Mouse (Mus musculus) midbrain, embryonic 10.5 days (tissue): ENCODE results near the gene Hist2h2be. TPM values are rescaled to one million over a fixed set of nuclear protein-coding genes. Genes with fewer than 3 reads are reported as not detected.
A peak's percentile ranks its signal among the peaks of the same experiment; 100 is the strongest.
"Not testable (repeated sequence)": the region's sequence is repeated elsewhere in the genome, so short reads cannot be mapped to it uniquely, and the experiment has no call there.

Source experiments
- DNase-seq: peaks from one replicate; pipeline ENCODE4 v3.0.0-alpha.2; 2017; ENCODE audit warnings: low spot score
- H3K27ac ChIP-seq: fragments of 300-500 bp; sonication (generic); replicated peaks from 2 replicates; pipeline ENCODE4 v1.5.1; 2016; ENCODE audit warnings: mild to moderate bottlenecking
- H3K27me3 ChIP-seq: fragments of 300-500 bp; sonication (generic); 2 replicates; pipeline ENCODE4 v1.6.1; 2016; ENCODE audit warnings: low read depth, mild to moderate bottlenecking; ENCODE audit not compliant: poor library complexity, severe bottlenecking
- H3K36me3 ChIP-seq: fragments of 300-500 bp; sonication (generic); 2 replicates; pipeline ENCODE4 v1.6.1; 2016; ENCODE audit warnings: mild to moderate bottlenecking, moderate library complexity
- H3K4me1 ChIP-seq: fragments of 300-500 bp; sonication (generic); 2 replicates; pipeline ENCODE4 v1.6.1; 2016
- H3K4me3 ChIP-seq: fragments of 300-500 bp; sonication (generic); 2 replicates; pipeline ENCODE4 v1.5.1; 2016; ENCODE audit warnings: mild to moderate bottlenecking, moderate library complexity
- H3K9me3 ChIP-seq: fragments of 300-500 bp; sonication (generic); replicated peaks from 2 replicates; pipeline ENCODE4 v1.6.1; 2016; ENCODE audit warnings: mild to moderate bottlenecking
- WGBS: fragments of 180-500 bp; shearing (Covaris S2); methylation state at CpG from one replicate; pipeline ENCODE4 v1.1.7; 2016; 5-methylcytosine and 5-hydroxymethylcytosine counted together
- polyA plus RNA-seq: library from polyadenylated mRNA; unstranded; fragments of >200 nt; fragmentation: Nextera tagmentation; extraction: Ambion mirVana; gene quantifications from 2 replicates; pipeline ENCODE4 v1.2.1, GENCODE M21; 2016

The Hist2h2be gene
- polyA plus RNA-seq, 1 experiment from 2014 or later, result 11.5 TPM

- Histone ChIP-seq H3K27ac (peak overlapping the region; percentile 93), H3K4me1 (peaks cover 23% of the 10 kb centered on the region), H3K27me3 (no peaks in the 10 kb centered on the region), H3K36me3 (no peaks in the 10 kb centered on the region), H3K4me3 (peak overlapping the region; percentile 65), H3K9me3 (no peaks in the 10 kb centered on the region)
- WGBS, result 83% methylated on average over 4 of the region's 4 CpGs
- DNase-seq, result no peak
These were observed 16.0 kb downstream of the Hist2h2be start for GRCm38 (mm10) chr3:96236834-96237334.

- peak; percentile 52 for DNase-seq
These were observed 16.5 kb downstream of the Hist2h2be start for GRCm38 (mm10) chr3:96237335-96237903.

GRCm38 (mm10) chr3:96237904-96238511 lies 17.1 kb downstream of the Hist2h2be start:
- DNase-seq, result peak; percentile 38
- Histone ChIP-seq H3K9me3 (no peaks in the 10 kb centered on the region), H3K4me1 (peaks cover 23% of the 10 kb centered on the region), H3K27ac (peak overlapping the region; percentile 93), H3K27me3 (no peaks in the 10 kb centered on the region), H3K36me3 (no peaks in the 10 kb centered on the region), H3K4me3 (peak overlapping the region; percentile 65)
- 1% methylated on average over 12 of the region's 12 CpGs for WGBS

More at GRCm38 (mm10) chr3:96237335-96237903, 16.5 kb downstream of the Hist2h2be start:
- H3K27ac ChIP-seq, result peak overlapping the region; percentile 93
- no peaks in the 10 kb centered on the region for H3K27me3 ChIP-seq
- peaks cover 23% of the 10 kb centered on the region for H3K4me1 ChIP-seq
- 32% methylated on average over 7 of the region's 7 CpGs for WGBS
- H3K9me3 ChIP-seq, result no peaks in the 10 kb centered on the region
- no peaks in the 10 kb centered on the region for H3K36me3 ChIP-seq
- H3K4me3 ChIP-seq, result peak overlapping the region; percentile 65

- not testable (repeated sequence) for H3K9me3 ChIP-seq, H3K36me3 ChIP-seq, H3K27me3 ChIP-seq, DNase-seq
- Histone ChIP-seq H3K4me1 (peaks cover 30% of the 10 kb centered on the region), H3K4me3 (peak within 1 kb of the TSS; percentile 65), H3K27ac (peak within 1 kb of the TSS; percentile 93)
- under 1% methylated on average over 17 of the region's 68 CpGs for WGBS
These were observed 18.3 kb downstream of the Hist2h2be start, which contains the start of gene Hist2h3c2 for GRCm38 (mm10) chr3:96238954-96239793. Gene Hist2h3c2 (minus strand): TSS chr3:96239127.

- H3K9me3 ChIP-seq, H3K27me3 ChIP-seq, H3K36me3 ChIP-seq: not testable (repeated sequence)
- H3K4me3 ChIP-seq, result peak within 1 kb of the TSS; percentile 48
- H3K4me1 ChIP-seq, result peaks cover 39% of the 10 kb centered on the region
- DNase-seq, result peak; percentile 77
- 4% methylated on average over 44 of the region's 85 CpGs for WGBS
- H3K27ac ChIP-seq, result peak within 1 kb of the TSS; percentile 98
These were observed 19.3 kb downstream of the Hist2h2be start, which contains the start of gene Hist2h2aa2 for GRCm38 (mm10) chr3:96239949-96240798. Gene Hist2h2aa2 (minus strand): TSS chr3:96240276.

- DNase-seq, result no peak
- 79% methylated on average over 9 of the region's 9 CpGs for WGBS
- peaks cover 39% of the 10 kb centered on the region for H3K4me1 ChIP-seq
- no peaks in the 10 kb centered on the region for H3K27me3 ChIP-seq
- no peaks in the 10 kb centered on the region for H3K9me3 ChIP-seq
- peak overlapping the region; percentile 40 for H3K4me3 ChIP-seq
- H3K36me3 ChIP-seq, result no peaks in the 10 kb centered on the region
- H3K27ac ChIP-seq, result peak overlapping the region; percentile 98
These were observed 19.9 kb downstream of the Hist2h2be start for GRCm38 (mm10) chr3:96240799-96241197.

GRCm38 (mm10) chr3:96243921-96244572 lies 23.1 kb downstream of the Hist2h2be start:
- Histone ChIP-seq H3K4me1 (peaks cover 40% of the 10 kb centered on the region), H3K27ac (peak overlapping the region; percentile 98), H3K27me3 (no peaks in the 10 kb centered on the region), H3K4me3 (peak overlapping the region; percentile 62), H3K9me3 (no peaks in the 10 kb centered on the region), H3K36me3 (no peaks in the 10 kb centered on the region)
- DNase-seq, result no peak
- 86% methylated on average over 7 of the region's 7 CpGs for WGBS

GRCm38 (mm10) chr3:96245003-96245886 lies 24.3 kb downstream of the Hist2h2be start, which contains the start of gene Hist2h2aa1:
Gene Hist2h2aa1 (plus strand): TSS chr3:96245497.
- not testable (repeated sequence) for H3K36me3 ChIP-seq, H3K9me3 ChIP-seq, H3K27me3 ChIP-seq
- H3K4me1 ChIP-seq, result peaks cover 41% of the 10 kb centered on the region
- under 1% methylated on average over 44 of the region's 88 CpGs for WGBS
- H3K27ac ChIP-seq, result peak within 1 kb of the TSS; percentile 98
- peak within 1 kb of the TSS; percentile 62 for H3K4me3 ChIP-seq
- peak; percentile 81 for DNase-seq

GRCm38 (mm10) chr3:96246018-96246417 lies 25.1 kb downstream of the Hist2h2be start:
- under 1% methylated on average over 10 of the region's 21 CpGs for WGBS
- H3K9me3 ChIP-seq, result not testable (repeated sequence)
- H3K4me1 ChIP-seq, result peaks cover 35% of the 10 kb centered on the region

GRCm38 (mm10) chr3:96246427-96246856 lies 25.5 kb downstream of the Hist2h2be start, which contains the start of gene Hist2h3c1:
Gene Hist2h3c1 (plus strand): TSS chr3:96246685.
- not testable (repeated sequence) for H3K27me3 ChIP-seq, DNase-seq, H3K36me3 ChIP-seq, H3K9me3 ChIP-seq
- 3% methylated on average over 12 of the region's 47 CpGs for WGBS
- peaks cover 34% of the 10 kb centered on the region for H3K4me1 ChIP-seq
- H3K27ac ChIP-seq, result peak within 1 kb of the TSS; percentile 89
- peak within 1 kb of the TSS; percentile 61 for H3K4me3 ChIP-seq

More at GRCm38 (mm10) chr3:96246018-96246417, 25.1 kb downstream of the Hist2h2be start:
- not testable (repeated sequence) for H3K36me3 ChIP-seq, DNase-seq, H3K27me3 ChIP-seq
- Histone ChIP-seq H3K27ac (peak overlapping the region; percentile 80), H3K4me3 (peak overlapping the region; percentile 47)
